Mouse (Mus musculus) frontal cortex, adult 2 months (tissue): Measurements from ENCODE around the gene Gm3045. TPM values are rescaled to one million over a fixed set of nuclear protein-coding genes. Genes with fewer than 3 reads are reported as not detected.

ENCODE experiments used
- DNase-seq, 2 experiments: peaks; one replicate each; pipeline ENCODE4 v3.0.0; 2022; ENCODE audit warnings: low spot score in 1 of 2; ENCODE audit errors: extremely low spot score in 1 of 2
- polyA plus RNA-seq: library from polyadenylated mRNA; depleted of rRNA; stranded (reverse); fragments of >200 nt; gene quantifications from 2 replicates; pipeline ENCODE4 v1.2.3, GENCODE M21; 2012

Gene Gm3045
- polyA plus RNA-seq, 1 experiment, result not detected

DNA sequence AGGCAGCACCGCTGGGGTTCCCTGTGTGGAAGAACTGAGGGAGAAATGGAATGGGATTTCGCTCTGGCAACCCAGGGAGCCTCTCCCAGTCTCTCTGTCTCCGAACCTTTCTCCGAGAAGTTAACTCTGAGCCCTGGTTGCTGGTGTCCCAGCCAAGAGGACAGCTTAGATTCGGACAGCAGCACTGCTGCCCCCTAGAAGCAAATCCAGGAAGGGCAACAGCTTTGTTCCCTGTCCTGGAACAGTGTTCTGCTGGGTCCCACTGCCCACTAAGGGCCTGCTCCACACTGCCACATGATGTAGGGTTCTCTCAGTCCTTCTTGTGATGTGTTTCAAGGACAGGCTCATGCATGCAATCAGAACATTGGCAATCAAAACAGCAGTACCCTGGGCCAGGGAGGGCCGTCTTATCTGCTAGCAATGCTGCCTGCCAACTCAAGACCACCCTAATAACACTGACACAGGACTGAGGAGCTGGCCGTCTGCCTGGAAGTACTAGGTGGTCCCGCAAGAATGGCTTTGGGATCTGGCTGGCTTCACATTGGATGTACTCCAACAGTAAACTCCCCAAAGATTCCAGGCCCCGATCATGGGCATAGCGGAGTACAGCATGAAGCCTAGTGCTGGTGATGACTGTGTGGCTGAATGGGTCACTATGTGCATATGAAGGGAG is 9.4 kb downstream of the Gm3045 start:
- DNase-seq, result no peak

DNA sequence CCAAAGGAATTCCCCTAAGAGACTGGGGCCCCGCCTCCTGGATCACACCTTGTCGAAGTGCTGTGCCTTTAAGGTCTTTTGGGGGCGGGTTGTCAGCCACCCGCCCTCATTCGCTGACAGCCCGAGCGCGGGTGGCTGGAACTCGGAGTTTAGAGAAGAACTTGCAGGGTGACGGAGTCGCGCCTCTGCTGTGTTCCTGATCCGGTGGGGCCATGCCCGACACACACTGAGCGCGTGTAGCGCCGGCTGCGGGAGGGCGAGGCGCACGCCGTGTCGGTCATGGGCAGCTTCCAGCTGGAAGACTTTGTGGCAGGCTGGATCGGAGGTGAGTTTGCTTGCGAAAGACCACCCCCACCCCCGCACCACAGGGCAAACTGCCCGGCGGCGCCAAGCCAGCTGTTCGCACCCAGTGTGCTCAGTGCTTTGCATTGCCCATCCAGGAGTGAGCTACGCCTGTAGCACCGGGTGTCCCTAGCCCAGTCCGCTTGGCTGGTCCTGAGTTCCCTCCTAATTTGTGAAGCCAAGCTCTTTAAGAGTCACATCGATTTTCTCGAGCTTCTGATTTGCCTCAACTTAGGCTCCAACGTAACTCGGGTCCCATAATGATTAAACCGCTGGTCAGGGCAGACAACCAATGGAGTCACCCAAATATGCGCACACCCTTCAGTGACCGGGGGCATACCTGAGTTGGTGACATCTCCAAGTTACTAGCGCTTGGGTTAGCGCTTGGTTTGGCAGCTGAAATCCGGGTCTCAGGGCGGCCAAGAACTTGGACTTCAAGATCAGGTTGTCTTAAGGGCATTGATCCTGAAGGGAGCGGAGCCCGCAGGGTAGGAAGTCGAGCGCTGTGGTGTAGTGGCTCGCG is 12.0 kb downstream of the Gm3045 start, which contains the start of gene Slc25a48:
Slc25a48 (plus strand) TSS at position 145 of the 865 bp plus-strand sequence.
- peak in 1 of 2 experiments; percentile 38 for DNase-seq

DNA sequence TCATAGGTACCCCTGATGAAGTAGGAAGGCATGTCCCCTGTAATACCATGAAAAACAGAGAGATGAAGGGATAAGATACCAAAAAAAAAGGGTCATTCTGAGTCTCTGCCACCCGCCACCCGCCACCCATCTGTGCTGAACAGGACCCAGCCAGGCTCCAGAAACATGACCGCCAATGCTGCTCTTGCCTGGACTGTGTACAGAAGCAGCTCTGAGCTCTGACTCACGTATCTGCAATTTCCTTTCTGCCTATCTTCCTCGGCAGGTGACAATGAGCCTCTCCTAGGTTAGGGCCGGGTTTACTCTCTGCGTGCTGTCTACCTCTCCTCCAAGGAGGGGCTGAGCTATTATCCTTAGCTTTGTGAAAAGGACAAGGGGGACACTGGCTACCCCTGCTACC is 17.0 kb downstream of the Gm3045 start:
- no peak for DNase-seq

DNA sequence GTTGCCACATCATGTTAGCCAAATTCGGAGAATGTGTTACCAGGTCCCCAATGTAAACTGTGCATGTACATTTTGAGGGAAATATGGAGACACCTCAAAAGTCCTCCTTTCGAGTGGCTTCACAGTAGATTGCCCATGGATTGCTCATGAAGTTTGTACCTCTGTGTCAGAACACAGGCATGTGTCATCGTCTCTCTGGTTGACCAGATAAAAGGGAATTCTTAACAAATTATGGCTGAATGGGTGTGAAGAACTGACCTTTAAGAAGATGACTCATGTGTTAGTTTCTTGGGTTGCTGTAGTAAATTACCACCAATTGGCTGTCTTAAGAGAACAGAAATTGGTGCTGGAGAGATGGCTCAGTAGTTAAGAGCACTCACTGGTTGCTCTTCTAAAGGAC is 17.7 kb downstream of the Gm3045 start:
- DNase-seq, result no peak

DNA sequence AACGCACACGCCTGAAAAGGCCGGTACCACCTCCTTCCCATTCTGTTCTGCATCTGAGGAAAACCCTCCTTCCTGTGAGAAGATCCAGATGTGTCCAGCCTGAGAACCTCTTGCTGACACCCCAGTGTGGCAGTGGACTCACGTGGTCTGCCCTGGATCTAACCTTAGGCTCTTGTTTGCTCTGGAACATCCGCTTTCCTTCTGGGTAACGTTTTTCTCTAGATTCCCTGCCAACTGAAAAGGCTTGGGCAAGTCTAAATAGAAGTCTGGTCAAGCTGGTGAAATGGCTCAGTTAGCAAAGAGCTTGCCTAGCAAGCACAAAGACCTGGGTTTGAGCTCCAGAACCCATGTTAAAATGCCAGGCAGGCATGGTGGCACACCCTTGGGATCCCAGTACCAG is 18.6 kb downstream of the Gm3045 start:
- DNase-seq, result no peak

DNA sequence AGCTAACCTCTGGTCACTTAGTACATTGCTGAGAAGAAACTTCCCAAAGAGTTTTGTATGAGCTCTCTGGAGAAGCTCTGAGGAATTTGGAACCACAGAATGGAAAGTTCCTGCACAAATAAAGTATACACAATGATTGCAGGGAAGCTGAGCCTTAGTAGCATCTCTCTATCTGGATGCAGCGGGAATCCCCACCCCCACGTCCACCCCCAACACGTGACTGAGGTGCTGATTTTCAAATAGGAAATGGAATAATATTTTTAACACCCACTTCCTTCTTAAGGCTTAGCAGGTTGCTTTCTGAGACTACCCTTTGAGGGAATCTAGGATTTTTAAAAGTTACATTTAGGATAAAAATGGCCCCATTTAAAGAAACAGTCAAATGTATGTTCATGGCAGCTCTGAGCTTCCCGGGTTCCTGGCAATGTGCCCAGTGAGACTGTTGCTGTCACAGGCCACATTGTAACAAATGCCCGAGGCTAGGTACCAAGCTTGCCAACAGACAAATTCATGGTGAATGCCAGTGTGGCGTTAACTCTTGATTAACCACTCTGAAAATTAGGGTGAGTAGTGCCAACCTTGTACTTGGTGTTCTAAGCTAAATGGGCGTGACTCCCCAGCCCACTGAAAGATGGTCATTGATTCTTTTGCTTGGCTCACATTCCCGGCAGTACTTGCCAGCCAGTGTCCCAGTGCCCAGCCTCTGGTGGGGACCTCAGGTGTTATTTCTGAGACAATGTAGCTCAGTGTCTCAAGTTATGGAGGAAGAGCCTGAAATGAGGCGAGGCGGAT is 23.0 kb downstream of the Gm3045 start:
- DNase-seq, result peak in 1 of 2 experiments; percentile 16

DNA sequence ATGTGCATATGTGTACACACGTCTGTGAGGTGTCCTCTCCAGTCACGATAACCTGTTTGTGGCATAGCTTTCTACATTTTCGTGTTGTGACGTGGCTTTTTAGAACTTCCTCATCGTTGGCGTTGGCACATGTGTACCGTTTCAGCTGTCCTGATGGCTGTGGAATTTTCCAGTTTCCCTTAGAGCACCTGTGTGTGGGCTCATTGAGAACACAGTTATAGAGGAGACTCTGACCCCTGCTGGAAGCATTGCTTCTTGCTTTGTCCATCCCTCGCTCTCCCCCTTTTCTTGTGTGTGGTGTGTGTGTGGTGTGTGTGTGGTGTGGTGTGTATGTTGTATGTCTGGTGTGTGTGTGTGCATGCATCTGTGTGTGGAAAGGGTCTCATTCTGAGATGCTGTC is 23.6 kb downstream of the Gm3045 start:
- DNase-seq, result no peak

DNA sequence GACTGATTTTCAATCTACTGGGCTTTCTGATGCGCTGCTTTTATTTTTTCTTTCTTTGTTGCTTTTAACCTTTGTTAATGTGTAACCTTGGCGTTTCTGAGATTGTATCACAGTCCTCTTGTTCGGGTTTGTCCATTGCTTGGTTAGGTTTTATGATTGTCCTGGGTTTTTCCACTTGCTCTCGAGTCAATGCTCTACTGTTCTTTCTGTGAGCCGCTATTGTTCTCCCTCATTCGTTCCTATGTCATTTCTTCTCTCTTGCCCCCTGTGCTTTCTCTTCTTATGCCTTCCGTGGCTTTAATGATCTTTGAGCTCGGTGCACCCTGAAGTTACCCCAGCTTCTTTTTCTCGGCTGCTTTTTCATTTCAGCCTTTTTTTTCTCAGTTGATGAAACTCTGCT is 31.6 kb downstream of the Gm3045 start:
- no peak for DNase-seq

DNA sequence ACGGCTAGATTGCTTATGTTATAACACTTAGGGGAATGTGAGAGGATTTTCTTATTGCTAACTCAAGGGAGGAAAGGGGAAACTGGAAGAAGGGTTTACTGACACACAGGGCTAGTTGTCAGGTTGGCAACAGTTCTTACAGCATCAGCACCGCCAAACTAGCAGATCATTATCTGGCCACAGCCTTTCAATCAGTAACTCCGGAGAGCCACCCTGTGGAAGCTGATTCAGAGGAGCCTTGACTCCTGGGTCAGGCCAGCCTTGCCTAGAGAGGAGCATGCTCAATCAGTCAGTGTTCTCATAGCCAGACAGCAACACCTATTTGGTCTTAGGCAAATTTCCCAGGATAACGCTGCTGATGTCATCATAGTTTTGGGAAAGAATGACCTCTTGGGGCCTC is 35.1 kb downstream of the Gm3045 start:
- DNase-seq, result no peak

DNA sequence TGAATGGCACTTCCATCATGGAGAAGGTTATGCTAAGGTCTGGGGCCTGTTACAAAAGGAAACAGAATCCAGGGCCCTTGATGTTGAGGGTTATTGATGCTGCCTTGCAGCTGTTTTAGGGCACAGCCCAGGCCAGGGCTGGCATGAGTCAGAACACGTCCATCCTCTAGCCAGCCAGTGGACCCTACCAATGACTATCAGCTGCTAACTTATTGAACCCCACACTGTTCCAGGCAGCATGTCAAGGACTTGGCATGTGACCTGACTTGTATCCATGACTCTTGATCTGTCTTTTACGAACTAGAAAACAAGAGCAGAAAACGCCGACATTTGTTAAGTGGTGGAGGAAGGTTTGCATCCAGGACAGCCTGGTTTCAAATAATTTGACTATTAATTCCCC is 36.4 kb downstream of the Gm3045 start:
- no peak for DNase-seq

DNA sequence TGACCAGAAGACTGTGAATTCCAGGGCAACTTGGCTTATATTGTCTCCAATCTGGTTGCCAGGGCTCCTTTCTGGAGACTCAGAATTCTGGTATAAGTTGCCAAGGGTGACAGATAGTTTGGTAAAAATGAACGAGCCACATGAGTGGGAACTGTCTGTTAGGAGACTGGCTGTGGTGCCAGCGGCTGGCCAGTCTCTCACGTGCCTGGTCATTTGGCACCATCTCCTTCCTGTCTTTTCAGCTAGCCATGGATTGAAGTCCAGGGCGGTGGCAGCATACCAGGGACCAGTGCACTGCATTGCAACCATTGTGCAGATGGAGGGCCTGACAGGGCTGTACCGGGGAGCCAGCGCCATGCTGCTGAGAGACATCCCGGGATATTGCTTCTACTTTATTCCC is 36.9 kb downstream of the Gm3045 start:
- no peak for DNase-seq

DNA sequence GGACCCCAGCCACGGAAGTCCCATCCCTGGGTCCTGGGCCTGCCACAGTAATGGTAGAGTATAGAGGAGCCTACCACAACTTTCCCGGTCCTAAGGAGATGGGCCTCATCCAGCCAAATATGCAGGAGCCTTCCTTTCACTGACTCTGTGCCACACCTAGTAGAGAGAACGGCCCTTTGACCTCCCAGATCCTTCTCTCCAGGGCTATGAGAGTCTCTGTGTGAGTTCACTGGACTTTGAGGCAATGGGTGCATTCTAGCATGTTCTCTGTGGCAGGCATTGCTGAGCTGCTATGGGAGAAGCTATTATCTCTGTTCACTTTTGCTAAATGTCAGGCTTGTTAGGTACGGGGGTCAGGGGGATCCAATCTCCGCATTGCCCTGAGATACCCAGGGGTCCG is 37.4 kb downstream of the Gm3045 start:
- DNase-seq, result no peak

DNA sequence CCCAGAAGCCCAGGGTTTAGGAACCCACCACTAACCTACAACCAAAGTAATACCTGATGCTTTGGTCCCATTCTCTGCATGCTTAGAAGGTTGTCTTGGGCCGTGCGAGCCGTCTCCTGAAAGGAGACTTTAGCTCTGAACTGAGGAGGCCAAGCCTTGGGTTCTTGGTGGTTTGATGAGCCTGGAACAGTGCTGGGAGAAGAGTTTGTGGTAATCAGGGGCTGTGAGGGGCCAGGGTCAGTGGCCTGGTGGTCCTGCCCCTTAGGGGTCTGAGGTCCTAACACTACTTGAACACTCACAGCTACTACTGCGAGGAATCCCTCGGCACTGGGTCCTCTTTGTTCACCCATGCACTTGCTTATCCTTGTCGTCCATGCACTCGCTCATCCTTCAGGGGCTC is 41.4 kb downstream of the Gm3045 start:
- no peak for DNase-seq

DNA sequence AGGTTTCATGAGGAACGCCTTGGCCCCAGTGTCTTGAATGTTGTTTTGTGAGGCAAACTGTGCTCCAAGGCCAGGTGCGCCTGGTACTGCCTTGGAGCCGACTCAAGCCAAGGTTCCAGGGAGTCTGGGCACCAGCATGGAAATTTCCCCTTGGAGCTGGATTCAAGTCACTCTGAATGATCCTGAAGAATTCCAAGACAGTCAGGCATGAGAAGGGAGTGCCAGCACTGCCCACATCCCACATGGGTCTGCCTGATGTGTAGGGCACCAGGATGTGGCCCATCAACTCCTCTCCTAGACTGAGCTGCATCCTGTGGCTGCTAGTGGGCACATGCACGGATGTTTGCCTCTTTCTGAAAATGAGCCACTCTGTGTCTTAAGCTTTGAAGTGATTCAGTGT is 42.1 kb downstream of the Gm3045 start:
- DNase-seq, result no peak

DNA sequence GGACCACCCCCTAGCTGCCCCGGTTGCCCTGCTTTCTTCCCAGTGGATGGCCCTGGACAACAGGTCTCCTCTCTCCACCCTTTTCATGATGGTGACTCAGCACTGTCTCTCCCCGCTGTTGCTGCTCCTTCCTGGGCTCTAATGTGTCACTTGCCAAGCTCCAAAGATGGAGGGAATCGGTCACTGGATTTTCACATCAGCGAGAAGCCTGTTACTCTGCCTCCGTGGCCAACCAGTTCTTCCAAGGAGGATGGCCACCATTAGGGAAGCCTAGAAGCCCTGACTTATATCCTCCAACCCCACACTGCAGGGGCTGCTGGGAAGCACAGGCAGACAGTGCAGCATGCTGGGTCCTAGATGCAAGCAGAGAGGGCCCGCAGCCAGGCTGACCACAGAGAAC is 44.8 kb downstream of the Gm3045 start:
- DNase-seq, result no peak

DNA sequence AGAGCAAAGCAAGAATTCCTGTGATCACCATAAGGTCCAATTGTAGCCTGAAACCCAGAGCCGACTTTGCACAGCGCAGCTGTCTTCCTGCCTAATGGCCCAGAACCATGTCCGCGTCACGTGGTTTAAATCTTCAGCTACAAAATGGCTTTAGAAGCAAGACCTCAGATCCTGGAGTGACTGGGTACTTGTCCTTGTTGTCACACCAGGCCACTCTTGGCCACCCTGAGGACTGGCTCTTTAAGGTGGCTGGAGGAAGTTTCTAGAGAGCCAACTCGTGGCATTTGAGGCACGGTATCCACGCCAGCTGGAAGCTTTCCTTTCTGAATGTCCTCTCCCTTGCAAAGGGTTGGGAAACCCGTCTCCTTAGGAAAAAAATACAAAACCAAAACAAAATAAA is 45.6 kb downstream of the Gm3045 start:
- no peak for DNase-seq

DNA sequence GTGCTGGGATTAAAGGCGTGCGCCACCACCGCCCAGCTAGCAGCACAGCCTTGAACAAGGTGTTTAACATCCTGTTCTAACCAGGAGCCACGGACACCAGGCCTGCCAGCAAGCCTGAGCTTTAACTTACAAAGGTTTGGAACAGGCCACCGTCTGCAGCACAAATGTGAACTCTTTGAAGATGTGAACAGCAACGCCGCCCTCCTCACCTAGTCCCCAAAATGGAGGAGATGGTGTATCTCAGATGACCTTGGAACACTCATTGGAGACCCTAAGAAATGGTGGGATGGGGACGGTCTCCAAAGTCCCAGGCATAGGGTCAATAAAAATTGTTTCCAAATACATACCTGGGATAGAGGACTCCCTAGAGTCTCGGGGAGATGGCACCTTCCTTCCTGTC is 46.3 kb downstream of the Gm3045 start:
- no peak for DNase-seq

DNA sequence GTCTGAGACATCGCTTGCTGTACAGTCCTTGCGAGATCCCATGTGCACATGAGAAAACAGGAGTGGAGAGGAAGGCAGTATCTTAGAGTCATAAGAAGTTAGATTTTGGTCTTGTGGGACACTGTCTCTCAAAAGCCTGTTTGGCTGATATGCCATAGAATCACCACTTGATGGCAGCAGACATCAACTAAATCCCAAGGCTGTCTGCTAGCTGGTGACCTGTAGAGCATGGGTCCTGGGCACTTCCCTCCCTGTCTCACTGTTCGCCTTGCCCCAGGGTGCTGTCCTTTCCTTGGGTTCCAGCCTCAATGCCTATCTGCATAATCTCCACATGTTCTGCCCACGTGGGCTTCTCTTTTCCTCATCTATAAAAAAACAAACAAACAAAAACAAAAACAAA is 49.0 kb downstream of the Gm3045 start:
- DNase-seq, result peak in 1 of 2 experiments; percentile 73

DNA sequence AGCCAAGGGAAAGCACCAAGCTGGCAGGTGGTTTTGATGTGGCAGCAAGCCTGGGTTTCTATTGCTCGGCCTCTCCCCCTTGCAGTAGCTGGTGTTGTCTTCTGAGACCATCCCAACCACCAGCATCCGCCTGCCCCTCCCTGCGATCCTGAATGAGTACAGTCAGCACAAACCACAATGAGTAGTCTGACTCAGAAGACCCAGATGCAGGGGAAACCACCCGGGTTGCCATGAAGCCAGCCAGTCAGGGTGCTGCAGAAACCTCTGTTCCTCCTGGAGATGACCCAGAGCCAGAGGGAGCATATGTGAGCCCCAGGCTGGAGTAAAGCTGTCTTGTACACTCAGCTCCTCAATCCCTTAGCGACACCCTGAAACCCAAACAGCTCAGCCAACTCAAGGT is 50.4 kb downstream of the Gm3045 start:
- DNase-seq, result no peak

DNA sequence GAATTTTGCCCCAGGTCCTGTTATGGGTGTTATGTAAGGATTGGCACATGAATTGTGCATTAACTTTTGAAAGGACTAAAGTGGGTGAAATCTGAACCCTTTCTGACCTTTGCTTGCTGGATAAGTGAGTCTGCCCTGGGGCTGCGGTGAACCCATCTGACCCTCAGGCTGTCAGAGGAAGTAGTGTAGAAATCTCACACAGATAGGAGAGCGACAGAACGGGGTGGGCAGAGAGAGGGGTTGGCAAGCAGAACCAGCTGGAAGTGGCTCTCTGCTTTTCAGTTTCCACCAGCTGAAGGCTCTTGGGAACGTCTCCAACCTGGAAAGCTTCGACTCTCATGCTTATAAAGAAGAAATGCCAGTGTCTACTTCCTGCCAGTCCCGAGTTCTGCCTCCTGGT is 50.9 kb downstream of the Gm3045 start:
- DNase-seq, result peak; percentile 14 to 64

DNA sequence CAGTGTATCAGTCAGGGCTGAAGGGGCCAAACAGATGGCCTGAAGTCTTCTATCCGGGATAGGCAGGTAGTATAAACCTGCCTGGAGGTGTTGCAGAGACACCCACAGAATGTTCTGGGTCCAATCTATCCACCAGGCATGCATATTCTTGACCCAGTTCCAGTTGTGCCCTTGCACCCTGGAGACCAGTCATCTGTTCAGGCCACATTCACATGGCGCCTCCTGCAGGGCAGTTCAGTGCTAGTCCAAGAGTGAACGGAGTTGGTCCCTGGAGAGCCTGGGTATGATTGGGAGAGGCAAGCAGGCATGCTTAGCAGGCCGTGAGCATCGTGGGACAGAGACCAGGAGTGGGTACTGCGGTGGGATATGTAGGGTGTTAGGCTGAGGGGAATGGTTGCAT is 51.6 kb downstream of the Gm3045 start:
- no peak for DNase-seq
